Mouse (Mus musculus): ENCODE data around the gene Mthfsl.
"Not testable (repeated sequence)": the region's sequence is repeated elsewhere in the genome, so short reads cannot be mapped to it uniquely, and the experiment has no call there.

- TF ChIP-seq CTCF (conservative IDR thresholded peaks at IDR 0.05; ENCODE audit: low read length); NANOG (IDR thresholded peaks at IDR 0.05; ENCODE audit: borderline replicate concordance, low read length): not testable (repeated sequence)
These were observed 9.1 kb downstream of the Mthfsl start for GRCm38 (mm10) chr9:88710910-88711438.
